Mouse (Mus musculus): ENCODE data around the gene Qpct. TPM values are rescaled to one million over a fixed set of nuclear protein-coding genes. Genes with fewer than 3 reads are reported as not detected.
A peak's percentile ranks its signal among the peaks of the same experiment; 100 is the strongest.

Gene Qpct
- polyA plus RNA-seq, 1 experiment from 2014 or later: 26.1 TPM

GRCm38 (mm10) chr17:79032782-79033181, 18.9 kb upstream of the Qpct start:
- H3K27me3 ChIP-seq (replicated peaks; ENCODE audit: insufficient read depth, low read length): no peaks in the 10 kb centered on the region
- no peak overlapping the region for H3K9ac ChIP-seq (replicated peaks; ENCODE audit: low read depth)
- TF ChIP-seq EP300 (IDR thresholded peaks at IDR 0.05) (no peak), CTCF (IDR thresholded peaks at IDR 0.05) (no peak)
- WGBS: 77% methylated on average over 4 of the region's 4 CpGs
- no peak overlapping the region for H3K4me3 ChIP-seq (ENCODE audit: low read depth, low read length)
- no peak for DNase-seq (ENCODE audit: low spot score)
- ATAC-seq: no peak
- no peaks in the 10 kb centered on the region for H3K4me1 ChIP-seq (ENCODE audit: insufficient read depth, low read depth, low read length)
- no peaks in the 10 kb centered on the region for H3K9me3 ChIP-seq (ENCODE audit: low read length)
- H3K36me3 ChIP-seq (ENCODE audit: insufficient read depth, low read length): no peaks in the 10 kb centered on the region
- H3K27ac ChIP-seq (ENCODE audit: low read length): no peak overlapping the region
- no peak overlapping the region for H3K4me2 ChIP-seq (replicated peaks; ENCODE audit: low read depth, low read length)

DNA sequence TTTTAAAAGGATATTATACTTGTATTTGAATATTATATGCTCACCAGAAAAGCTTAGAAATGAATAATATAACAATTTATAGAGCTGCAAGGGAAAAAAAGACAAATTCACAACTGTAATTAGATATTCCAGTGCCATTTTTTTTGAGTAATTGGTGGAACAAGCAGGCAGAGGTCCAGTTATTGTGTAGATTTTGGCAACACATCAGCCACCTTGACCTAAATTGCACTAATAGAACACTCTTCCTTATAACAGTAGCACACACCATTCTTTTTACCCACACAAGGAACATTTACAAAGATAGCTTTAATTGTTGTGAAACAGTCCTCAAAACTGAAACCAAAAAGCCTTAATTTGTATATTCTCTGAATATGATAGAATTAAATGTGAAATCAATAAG, 12.0 kb upstream of the Qpct start:
- no peak overlapping the region for H3K27ac ChIP-seq (ENCODE audit: low read length)
- H3K36me3 ChIP-seq (ENCODE audit: insufficient read depth, low read length): no peaks in the 10 kb centered on the region
- no peak overlapping the region for H3K4me3 ChIP-seq (ENCODE audit: low read depth, low read length)
- no peaks in the 10 kb centered on the region for H3K4me1 ChIP-seq (ENCODE audit: insufficient read depth, low read depth, low read length)
- H3K4me2 ChIP-seq (replicated peaks; ENCODE audit: low read depth, low read length): no peak overlapping the region
- DNase-seq (ENCODE audit: low spot score) (no peak), ATAC-seq (no peak)
- H3K9ac ChIP-seq (replicated peaks; ENCODE audit: low read depth): no peak overlapping the region
- TF ChIP-seq EP300 (IDR thresholded peaks at IDR 0.05) (no peak), CTCF (IDR thresholded peaks at IDR 0.05) (no peak)
- H3K27me3 ChIP-seq (replicated peaks; ENCODE audit: insufficient read depth, low read length): no peaks in the 10 kb centered on the region
- no peaks in the 10 kb centered on the region for H3K9me3 ChIP-seq (ENCODE audit: low read length)

DNA sequence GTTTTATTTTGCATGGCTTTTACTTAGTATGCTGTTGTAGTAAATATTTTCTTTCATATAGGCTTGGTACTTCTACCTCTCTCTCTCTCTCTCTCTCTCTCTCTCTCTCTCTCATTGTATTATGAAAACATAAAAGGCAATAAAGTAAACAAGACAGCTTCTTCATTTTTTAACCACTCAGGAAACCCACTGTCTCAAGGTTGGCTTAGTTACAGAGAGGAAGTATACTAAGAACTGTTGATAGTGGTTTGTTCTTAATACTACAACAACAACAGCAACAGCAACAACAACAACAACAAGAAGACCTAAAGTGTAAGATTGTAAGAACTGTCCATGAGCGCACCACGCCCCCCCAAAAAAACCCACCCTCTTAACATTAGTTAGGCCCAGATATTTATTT, 8.0 kb upstream of the Qpct start:
- ATAC-seq (no peak), DNase-seq (ENCODE audit: low spot score) (no peak)
- H3K27ac ChIP-seq (ENCODE audit: low read length): no peak overlapping the region
- 94% methylated on average over 2 of the region's 2 CpGs for WGBS
- no peaks in the 10 kb centered on the region for H3K9me3 ChIP-seq (ENCODE audit: low read length)
- H3K27me3 ChIP-seq (replicated peaks; ENCODE audit: insufficient read depth, low read length): no peaks in the 10 kb centered on the region
- no peaks in the 10 kb centered on the region for H3K36me3 ChIP-seq (ENCODE audit: insufficient read depth, low read length)
- H3K9ac ChIP-seq (replicated peaks; ENCODE audit: low read depth): no peak overlapping the region
- H3K4me3 ChIP-seq (ENCODE audit: low read depth, low read length): no peak overlapping the region
- no peaks in the 10 kb centered on the region for H3K4me1 ChIP-seq (ENCODE audit: insufficient read depth, low read depth, low read length)
- no peak for TF ChIP-seq EP300 (IDR thresholded peaks at IDR 0.05)
- TF ChIP-seq CTCF (IDR thresholded peaks at IDR 0.05): no peak
- no peak overlapping the region for H3K4me2 ChIP-seq (replicated peaks; ENCODE audit: low read depth, low read length)

- Histone ChIP-seq H3K9me3 (ENCODE audit: low read length) (no peaks in the 10 kb centered on the region), H3K4me3 (ENCODE audit: low read depth, low read length) (peak overlapping the region; percentile 51), H3K4me1 (ENCODE audit: insufficient read depth, low read depth, low read length) (no peaks in the 10 kb centered on the region; the same call in 1 of the 2 replicates), H3K36me3 (ENCODE audit: insufficient read depth, low read length) (no peaks in the 10 kb centered on the region), H3K4me2 (replicated peaks; ENCODE audit: low read depth, low read length) (peak overlapping the region; percentile 96), H3K9ac (replicated peaks; ENCODE audit: low read depth) (no peak overlapping the region), H3K27ac (ENCODE audit: low read length) (no peak overlapping the region), H3K27me3 (replicated peaks; ENCODE audit: insufficient read depth, low read length) (no peaks in the 10 kb centered on the region)
- ATAC-seq (peak; percentile 83), DNase-seq (ENCODE audit: low spot score) (peak; percentile 80)
- WGBS: under 1% methylated on average over 43 of the region's 45 CpGs
- TF ChIP-seq CTCF (IDR thresholded peaks at IDR 0.05) (peak; percentile 40), EP300 (IDR thresholded peaks at IDR 0.05) (no peak)
Measured at GRCm38 (mm10) chr17:79052088-79052812, 544 bp downstream of the Qpct start.

GRCm38 (mm10) chr17:79058271-79058670, 6.6 kb downstream of the Qpct start:
- 56% methylated on average over 6 of the region's 6 CpGs for WGBS
- Histone ChIP-seq H3K36me3 (ENCODE audit: insufficient read depth, low read length) (no peaks in the 10 kb centered on the region), H3K4me1 (ENCODE audit: insufficient read depth, low read depth, low read length) (no peaks in the 10 kb centered on the region; the same call in 1 of the 2 replicates), H3K4me3 (ENCODE audit: low read depth, low read length) (no peak overlapping the region), H3K4me2 (replicated peaks; ENCODE audit: low read depth, low read length) (no peak overlapping the region), H3K27me3 (replicated peaks; ENCODE audit: insufficient read depth, low read length) (no peaks in the 10 kb centered on the region), H3K9ac (replicated peaks; ENCODE audit: low read depth) (no peak overlapping the region), H3K9me3 (ENCODE audit: low read length) (no peaks in the 10 kb centered on the region), H3K27ac (ENCODE audit: low read length) (no peak overlapping the region)
- TF ChIP-seq EP300 (IDR thresholded peaks at IDR 0.05) (no peak), CTCF (IDR thresholded peaks at IDR 0.05) (no peak)
- DNase-seq (ENCODE audit: low spot score) (no peak), ATAC-seq (no peak)

DNA sequence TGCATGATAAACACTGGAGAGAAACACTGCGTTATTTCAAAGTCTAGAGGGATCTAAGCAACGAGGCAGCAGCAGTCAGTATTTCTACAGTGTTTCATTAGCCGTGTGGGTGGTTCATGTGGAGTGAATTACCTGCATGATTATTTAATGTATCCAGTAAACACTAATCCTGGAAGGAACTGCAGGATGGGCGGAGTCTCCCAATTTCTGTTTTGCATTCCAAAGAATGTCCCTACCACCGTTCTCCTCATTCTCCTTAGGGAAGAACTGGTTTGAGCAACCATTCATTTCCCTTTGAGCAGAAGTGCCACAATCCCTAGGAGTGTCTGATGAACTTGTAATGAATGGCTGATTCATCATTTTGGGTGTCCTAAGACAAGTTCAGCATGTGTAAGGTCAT, 8.5 kb downstream of the Qpct start:
- H3K27me3 ChIP-seq (replicated peaks; ENCODE audit: insufficient read depth, low read length): no peaks in the 10 kb centered on the region
- no peak for DNase-seq (ENCODE audit: low spot score)
- no peak for TF ChIP-seq EP300 (IDR thresholded peaks at IDR 0.05)
- TF ChIP-seq CTCF (IDR thresholded peaks at IDR 0.05): no peak
- no peaks in the 10 kb centered on the region for H3K36me3 ChIP-seq (ENCODE audit: insufficient read depth, low read length)
- H3K9me3 ChIP-seq (ENCODE audit: low read length): no peaks in the 10 kb centered on the region
- H3K4me2 ChIP-seq (replicated peaks; ENCODE audit: low read depth, low read length): no peak overlapping the region
- H3K4me1 ChIP-seq (ENCODE audit: insufficient read depth, low read depth, low read length): no peaks in the 10 kb centered on the region; the same call in 1 of the 2 replicates
- no peak overlapping the region for H3K4me3 ChIP-seq (ENCODE audit: low read depth, low read length)
- H3K9ac ChIP-seq (replicated peaks; ENCODE audit: low read depth): no peak overlapping the region
- no peak for ATAC-seq
- WGBS: 55% methylated on average over 5 of the region's 5 CpGs
- H3K27ac ChIP-seq (ENCODE audit: low read length): no peak overlapping the region
